Mouse (Mus musculus): ENCODE results near the gene Gm20498.
A peak's percentile ranks its signal among the peaks of the same experiment; 100 is the strongest.

The Gm20498 gene

DNA sequence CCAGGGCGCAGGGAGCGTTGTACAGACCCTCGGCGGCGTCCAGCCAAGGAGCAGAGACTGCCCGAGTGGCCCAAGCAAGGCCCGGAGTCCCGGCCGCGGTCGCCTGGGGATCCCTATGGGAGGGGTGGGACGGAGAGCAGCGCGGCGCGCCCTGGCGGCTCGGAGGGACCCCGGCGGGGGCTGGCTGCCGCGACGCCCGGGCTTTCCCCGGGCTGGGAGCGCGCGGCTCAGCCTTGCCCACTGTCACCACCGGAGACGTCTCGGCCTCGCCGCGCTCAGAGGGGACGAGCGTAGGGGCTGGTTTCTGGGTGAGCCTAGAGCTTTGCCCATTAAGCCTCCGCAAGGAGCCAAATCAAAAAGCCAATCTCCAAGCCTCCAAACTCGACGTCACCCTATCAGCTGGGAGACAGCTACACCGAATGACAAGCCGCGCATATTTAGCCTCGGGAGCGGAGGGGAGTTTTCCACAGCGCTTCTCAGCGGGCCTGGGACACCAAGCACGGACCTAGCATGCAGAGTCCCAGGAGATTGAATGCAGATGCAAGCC lies 199.8 kb downstream of the Gm20498 start, which contains the start of gene Slc8a3:
Slc8a3 (minus strand) TSS at position 306 of the 547 bp plus-strand sequence.
- DNase-seq (ENCODE audit: low spot score), result peak; percentile 54

- peak; percentile 77 for DNase-seq (ENCODE audit: low spot score)
Measured at GRCm38 (mm10) chr12:81331937-81332874, 200.5 kb downstream of the Gm20498 start.

GRCm38 (mm10) chr12:81331046-81331638 lies 201.6 kb downstream of the Gm20498 start:
- no peak for DNase-seq (ENCODE audit: low spot score)

- DNase-seq (ENCODE audit: low spot score), result no peak
Measured at GRCm38 (mm10) chr12:81324991-81325390, 207.7 kb downstream of the Gm20498 start.

GRCm38 (mm10) chr12:81324116-81324515 lies 208.6 kb downstream of the Gm20498 start:
- no peak for DNase-seq (ENCODE audit: low spot score)

DNA sequence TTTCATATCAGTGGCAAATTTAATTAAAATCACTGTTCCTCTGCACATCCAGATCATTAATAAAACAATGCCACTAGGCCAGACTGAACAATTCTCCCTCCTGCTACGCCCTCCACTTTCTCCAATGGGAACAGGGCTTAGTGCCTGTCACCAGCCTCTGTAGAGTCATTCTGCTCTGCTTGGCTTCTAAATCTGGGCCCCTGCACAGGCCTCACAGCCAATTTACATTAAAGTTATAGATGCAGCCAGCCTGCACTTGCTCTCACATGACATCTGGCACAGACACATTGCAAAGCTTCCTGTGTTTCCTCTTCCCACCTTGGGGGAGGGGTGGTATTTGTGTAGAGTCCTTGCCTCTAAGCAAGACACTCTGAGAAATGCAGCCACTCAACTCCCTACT lies 211.7 kb downstream of the Gm20498 start:
- DNase-seq (ENCODE audit: low spot score), result peak; percentile 27

GRCm38 (mm10) chr12:81317811-81318210 lies 214.9 kb downstream of the Gm20498 start:
- peak; percentile 52 for DNase-seq (ENCODE audit: low spot score)

GRCm38 (mm10) chr12:81315953-81316352 lies 216.8 kb downstream of the Gm20498 start:
- DNase-seq (ENCODE audit: low spot score), result no peak
